Mouse (Mus musculus) MEL (cell line): Measurements from ENCODE around the gene Rfx7. TPM values are rescaled to one million over a fixed set of nuclear protein-coding genes. Genes with fewer than 3 reads are reported as not detected.

Experiments
- DNase-seq: peaks from one replicate; pipeline ENCODE4 v3.0.0; 2011; ENCODE audit warnings: low read depth, low spot score
- H3K27ac ChIP-seq: 2 replicates; pipeline ENCODE4 v1.5.1; 2012; ENCODE audit warnings: low read depth, mild to moderate bottlenecking, control low read depth, low read length, moderate library complexity; ENCODE audit not compliant: control insufficient read depth
- H3K27me3 ChIP-seq, 2 experiments: fragments of 150-350 bp in 1 of 2; sonication (generic) in 1 of 2; 2 replicates each; pipeline ENCODE4 v1.6.1; 2012; ENCODE audit warnings: low read length in 2 of 2, mild to moderate bottlenecking in 2 of 2, improper control_type of control experiment in 1 of 2, moderate library complexity in 1 of 2; ENCODE audit not compliant: insufficient read depth in 2 of 2, control insufficient read depth in 1 of 2
- H3K36me3 ChIP-seq, 2 experiments: 2 replicates each; pipeline ENCODE4 v1.6.1; 2012 to 2014; ENCODE audit warnings: low read length in 2 of 2, improper control_type of control experiment in 1 of 2, inconsistent platforms in 1 of 2, mild to moderate bottlenecking in 1 of 2; ENCODE audit not compliant: insufficient read depth in 2 of 2, control insufficient read depth in 1 of 2
- H3K4me1 ChIP-seq, 2 experiments: fragments of 150-350 bp in 1 of 2; sonication (generic) in 1 of 2; 2 replicates each; pipeline ENCODE4 v1.6.1; 2012; ENCODE audit warnings: low read length in 2 of 2, improper control_type of control experiment in 1 of 2, mild to moderate bottlenecking in 1 of 2; ENCODE audit not compliant: insufficient read depth in 2 of 2, control insufficient read depth in 1 of 2
- H3K4me3 ChIP-seq, 2 experiments: fragments of 150-350 bp in 1 of 2; sonication (generic) in 1 of 2; 2 replicates each; pipeline ENCODE4 v1.5.1; 2012; ENCODE audit warnings: low read depth in 2 of 2, low read length in 2 of 2, mild to moderate bottlenecking in 2 of 2, moderate library complexity in 2 of 2, control low read depth in 1 of 2, improper control_type of control experiment in 1 of 2; ENCODE audit not compliant: control insufficient read depth in 1 of 2, insufficient read depth in 1 of 2
- H3K79me2 ChIP-seq: 2 replicates; pipeline ENCODE4 v1.6.1; 2012; ENCODE audit warnings: mild to moderate bottlenecking, low read length, moderate library complexity; ENCODE audit not compliant: control insufficient read depth, poor library complexity, insufficient read depth
- H3K9ac ChIP-seq: 2 replicates; pipeline ENCODE4 v1.6.1; 2012; ENCODE audit warnings: low read depth, mild to moderate bottlenecking, control low read depth, low read length, moderate library complexity; ENCODE audit not compliant: control insufficient read depth, poor library complexity, severe bottlenecking
- H3K9me3 ChIP-seq: fragments of 150-350 bp; sonication (generic); replicated peaks from 2 replicates; pipeline ENCODE4 v1.6.1; 2012; ENCODE audit warnings: mild to moderate bottlenecking, low read length, improper control_type of control experiment, moderate library complexity; ENCODE audit not compliant: insufficient read depth
- CTCF ChIP-seq, 3 experiments: IDR thresholded peaks in 2 of 3; conservative IDR thresholded peaks in 1 of 3; 2 replicates each; pipeline ENCODE4 v1.5.1; 2011 to 2012; ENCODE audit warnings: low read length in 3 of 3, low read depth in 2 of 3, mild to moderate bottlenecking in 2 of 3, improper control_type of control experiment in 1 of 3, inconsistent platforms in 1 of 3, mixed read lengths in 1 of 3, moderate library complexity in 1 of 3; ENCODE audit not compliant: control insufficient read depth in 1 of 3, insufficient read depth in 1 of 3, poor library complexity in 1 of 3, severe bottlenecking in 1 of 3
- E2F4 ChIP-seq: IDR thresholded peaks from 2 replicates; pipeline ENCODE4 v1.6.1; 2011; ENCODE audit warnings: low read depth, low read length, improper control_type of control experiment, borderline replicate concordance
- EP300 ChIP-seq, 2 experiments: IDR thresholded peaks; 2 replicates each; pipeline ENCODE4 v1.6.1; 2011; ENCODE audit warnings: improper control_type of control experiment in 2 of 2, low read length in 2 of 2, low read depth in 1 of 2, mild to moderate bottlenecking in 1 of 2
- GABPA ChIP-seq: IDR thresholded peaks from 2 replicates; pipeline ENCODE4 v1.6.1; 2012; ENCODE audit warnings: low read depth, mild to moderate bottlenecking, inconsistent platforms, low read length, improper control_type of control experiment, moderate library complexity
- GATA1 ChIP-seq: IDR thresholded peaks from 2 replicates; pipeline ENCODE4 v1.6.1; 2011; ENCODE audit warnings: low read depth, low read length, improper control_type of control experiment
- HCFC1 ChIP-seq: IDR thresholded peaks from 2 replicates; pipeline ENCODE4 v1.6.1; 2012; ENCODE audit warnings: low read depth, mild to moderate bottlenecking, inconsistent platforms, low read length, improper control_type of control experiment, moderate library complexity
- MAFK ChIP-seq: IDR thresholded peaks from 2 replicates; pipeline ENCODE4 v1.6.1; 2011; ENCODE audit warnings: low read depth, mild to moderate bottlenecking, low read length, improper control_type of control experiment, borderline replicate concordance
- MAZ ChIP-seq: IDR thresholded peaks from 2 replicates; pipeline ENCODE4 v1.6.1; 2012; ENCODE audit warnings: low read depth, mild to moderate bottlenecking, inconsistent platforms, low read length, improper control_type of control experiment
- MXI1 ChIP-seq: IDR thresholded peaks from 2 replicates; pipeline ENCODE4 v1.6.1; 2011; ENCODE audit warnings: mild to moderate bottlenecking, low read depth, low read length, improper control_type of control experiment
- NRF1 ChIP-seq: IDR thresholded peaks from 2 replicates; pipeline ENCODE4 v1.6.1; 2014; ENCODE audit warnings: low read depth, mild to moderate bottlenecking, inconsistent platforms, low read length, improper control_type of control experiment, moderate library complexity; ENCODE audit not compliant: poor library complexity, insufficient read depth, severe bottlenecking
- RAD21 ChIP-seq: IDR thresholded peaks from 2 replicates; pipeline ENCODE4 v1.6.1; 2011; ENCODE audit warnings: mild to moderate bottlenecking, low read depth, low read length, improper control_type of control experiment
- RCOR1 ChIP-seq: IDR thresholded peaks from 2 replicates; pipeline ENCODE4 v1.6.1; 2012; ENCODE audit warnings: low read depth, mild to moderate bottlenecking, inconsistent platforms, low read length, improper control_type of control experiment
- SIN3A ChIP-seq: IDR thresholded peaks from 2 replicates; pipeline ENCODE4 v1.6.1; 2012; ENCODE audit warnings: low read length, improper control_type of control experiment, inconsistent platforms
- SMC3 ChIP-seq: IDR thresholded peaks from 2 replicates; pipeline ENCODE4 v1.6.1; 2011; ENCODE audit warnings: low read depth, low read length, improper control_type of control experiment
- TAL1 ChIP-seq: IDR thresholded peaks from 2 replicates; pipeline ENCODE4 v1.6.1; 2012; ENCODE audit warnings: mild to moderate bottlenecking, inconsistent platforms, low read length, moderate library complexity, mixed read lengths
- TBP ChIP-seq: IDR thresholded peaks from 2 replicates; pipeline ENCODE4 v1.8.0; 2011; ENCODE audit warnings: low read depth, low read length, improper control_type of control experiment
- TCF12 ChIP-seq: IDR thresholded peaks from 2 replicates; pipeline ENCODE4 v1.6.1; 2014; ENCODE audit warnings: low read depth, mild to moderate bottlenecking, inconsistent platforms, low read length, improper control_type of control experiment, moderate library complexity
- USF2 ChIP-seq, 2 experiments: IDR thresholded peaks; 2 replicates each; pipeline ENCODE4 v1.6.1; 2011 to 2012; ENCODE audit warnings: improper control_type of control experiment in 2 of 2, low read length in 2 of 2, borderline replicate concordance in 1 of 2, inconsistent platforms in 1 of 2, low read depth in 1 of 2, mild to moderate bottlenecking in 1 of 2; ENCODE audit not compliant: insufficient read depth in 1 of 2
- ZC3H11A ChIP-seq: IDR thresholded peaks from 2 replicates; pipeline ENCODE4 v1.6.1; 2012; ENCODE audit warnings: low read depth, mild to moderate bottlenecking, inconsistent platforms, low read length, improper control_type of control experiment
- ZNF384 ChIP-seq: IDR thresholded peaks from 2 replicates; pipeline ENCODE4 v1.6.1; 2012; ENCODE audit warnings: low read depth, mild to moderate bottlenecking, inconsistent platforms, low read length, improper control_type of control experiment
- polyA plus RNA-seq, 2 experiments: library from polyadenylated mRNA; stranded (reverse) in 1 of 2; unstranded in 1 of 2; fragments of >175 nt in 1 of 2; fragments of >200 nt in 1 of 2; gene quantifications; 2 replicates each; pipeline versions ENCODE4 v1.2.1 to v1.2.4; 2012; ENCODE audit warnings: low replicate concordance in 2 of 2, low read depth in 1 of 2; ENCODE audit not compliant: insufficient read length in 2 of 2, insufficient read depth in 1 of 2, missing spikeins in 1 of 2
- total RNA-seq: library from RNA; depleted of rRNA; stranded (reverse); fragments of 300-350 nt; gene quantifications from 2 replicates; pipeline ENCODE4 v1.2.3, GENCODE M21; 2012

The Rfx7 gene
- total and polyA plus RNA-seq, 3 experiments: 6.2 to 30.5 (median 19.9) TPM

DNA sequence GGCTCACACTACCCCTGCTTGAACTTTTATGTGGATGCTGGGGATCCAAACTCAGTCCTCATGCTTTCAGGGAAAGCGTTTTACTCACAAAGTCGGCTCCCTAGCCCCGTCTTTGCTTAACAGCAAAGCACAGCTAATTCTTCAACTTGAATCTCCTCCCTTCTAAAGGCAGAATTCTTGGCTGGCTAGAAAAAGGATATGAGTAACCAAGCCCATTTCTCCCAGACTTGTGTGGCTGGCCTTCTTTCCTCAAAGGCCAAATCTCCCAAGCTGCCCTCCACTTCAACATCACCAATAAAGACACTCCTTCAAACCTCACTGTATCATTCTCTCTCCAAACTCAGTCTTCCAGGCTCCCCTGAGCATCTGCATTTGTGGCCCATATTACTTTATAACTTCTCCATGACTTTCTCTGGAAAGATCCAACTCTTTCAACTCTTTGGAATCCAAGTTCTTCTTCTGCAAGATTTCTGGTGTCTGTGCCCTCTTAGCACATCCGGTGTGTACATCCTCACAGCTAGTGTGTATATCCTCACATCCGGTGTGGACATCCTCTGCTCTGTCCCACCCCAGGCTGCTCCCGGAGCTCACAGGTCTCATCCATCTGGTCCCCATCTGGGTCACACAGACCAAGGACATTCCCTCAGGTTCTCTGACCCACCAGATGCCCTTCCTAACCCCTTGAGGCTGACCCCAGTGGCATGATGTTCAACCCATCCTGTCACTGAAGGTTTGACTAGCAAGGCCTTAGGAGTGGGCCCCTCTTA lies 111.8 kb downstream of the Rfx7 start:
- Histone ChIP-seq H3K27me3 (no peaks in the 10 kb centered on the region), H3K9ac (no peak overlapping the region), H3K4me3 (no peak overlapping the region), H3K4me1 (peaks cover 7 to 15% of the 10 kb centered on the region in 2 experiments), H3K36me3 (peaks cover 0 to 13% of the 10 kb centered on the region in 2 experiments; a peak in 2 of 4 replicates), H3K9me3 (no peaks in the 10 kb centered on the region), H3K27ac (no peak overlapping the region), H3K79me2 (peaks cover 2% of the 10 kb centered on the region; the same call in 1 of the 2 replicates)
- no peak for TF ChIP-seq TAL1
- no peak for TF ChIP-seq HCFC1
- no peak for TF ChIP-seq MAFK
- no peak for TF ChIP-seq RAD21
- TF ChIP-seq SMC3: no peak
- TF ChIP-seq ZNF384: no peak
- no peak for TF ChIP-seq SIN3A
- TF ChIP-seq ZC3H11A: no peak
- no peak for TF ChIP-seq E2F4
- TF ChIP-seq GATA1: no peak
- TF ChIP-seq CTCF (IDR thresholded peaks at IDR 0.05 in 2 of 3, conservative IDR thresholded peaks at IDR 0.05 in 1 of 3; ENCODE audit: control insufficient read depth in 1 of 3, insufficient read depth in 1 of 3, low read depth in 2 of 3, low read length in 3 of 3, poor library complexity in 1 of 3, severe bottlenecking in 1 of 3): no peak
- no peak for TF ChIP-seq GABPA
- TF ChIP-seq EP300 (IDR thresholded peaks at IDR 0.05; ENCODE audit: low read depth in 1 of 2, low read length in 2 of 2): no peak
- no peak for TF ChIP-seq RCOR1
- no peak for TF ChIP-seq TBP
- TF ChIP-seq NRF1: no peak
- TF ChIP-seq MAZ: no peak
- TF ChIP-seq TCF12: no peak
- TF ChIP-seq MXI1: no peak
- no peak for TF ChIP-seq USF2 (IDR thresholded peaks at IDR 0.05; ENCODE audit: borderline replicate concordance in 1 of 2, insufficient read depth in 1 of 2, low read depth in 1 of 2, low read length in 2 of 2)
- no peak for DNase-seq
